Mouse (Mus musculus) induced T-regulatory cell, adult 2 months (primary cell): ENCODE data around the gene Lrr1.
"Not testable (repeated sequence)": the region's sequence is repeated elsewhere in the genome, so short reads cannot be mapped to it uniquely, and the experiment has no call there.

Experiments
- DNase-seq: peaks from one replicate; pipeline ENCODE4 v3.0.0-alpha.2; 2012; ENCODE audit warnings: low read depth

Lrr1 gene

DNA sequence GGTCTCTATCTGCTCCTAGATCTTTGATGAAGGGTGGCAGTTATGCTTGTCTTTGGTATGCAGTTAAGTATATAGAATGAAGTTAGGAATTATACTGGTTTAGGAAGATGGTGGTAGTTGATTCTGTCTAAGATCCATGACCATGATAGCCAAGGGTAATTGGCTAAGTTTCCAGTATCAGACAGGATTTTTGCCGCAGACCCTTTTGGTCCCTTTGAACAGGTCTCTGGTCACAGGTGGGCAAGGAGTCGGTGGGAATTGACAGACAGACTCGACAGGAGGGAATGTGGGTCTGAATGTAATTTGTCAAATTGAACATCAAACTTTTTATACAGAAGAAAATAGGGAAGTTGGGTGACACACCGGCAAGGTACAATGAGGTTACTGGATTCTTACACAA is 5.0 kb upstream of the Lrr1 start:
- DNase-seq, result not testable (repeated sequence)

DNA sequence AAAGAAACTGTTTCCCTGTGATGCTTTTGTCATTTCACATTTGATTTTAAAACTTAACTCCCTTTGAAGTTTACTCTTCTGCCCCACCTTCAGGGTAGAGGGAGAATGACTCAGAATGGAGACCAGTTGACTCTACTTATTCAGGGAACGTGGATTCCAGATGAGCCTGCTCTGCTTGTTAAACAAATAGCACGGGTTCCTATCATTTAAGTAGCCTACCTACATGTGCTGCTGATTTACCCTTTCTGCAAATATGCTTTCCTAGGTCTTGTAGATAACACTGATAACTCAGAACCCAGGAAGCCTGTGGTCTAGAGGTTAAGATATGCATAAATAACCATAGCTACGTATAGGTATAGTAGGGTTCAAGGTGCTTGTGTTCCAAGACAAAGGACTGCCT is 3.7 kb upstream of the Lrr1 start:
- peak; percentile 64 for DNase-seq

DNA sequence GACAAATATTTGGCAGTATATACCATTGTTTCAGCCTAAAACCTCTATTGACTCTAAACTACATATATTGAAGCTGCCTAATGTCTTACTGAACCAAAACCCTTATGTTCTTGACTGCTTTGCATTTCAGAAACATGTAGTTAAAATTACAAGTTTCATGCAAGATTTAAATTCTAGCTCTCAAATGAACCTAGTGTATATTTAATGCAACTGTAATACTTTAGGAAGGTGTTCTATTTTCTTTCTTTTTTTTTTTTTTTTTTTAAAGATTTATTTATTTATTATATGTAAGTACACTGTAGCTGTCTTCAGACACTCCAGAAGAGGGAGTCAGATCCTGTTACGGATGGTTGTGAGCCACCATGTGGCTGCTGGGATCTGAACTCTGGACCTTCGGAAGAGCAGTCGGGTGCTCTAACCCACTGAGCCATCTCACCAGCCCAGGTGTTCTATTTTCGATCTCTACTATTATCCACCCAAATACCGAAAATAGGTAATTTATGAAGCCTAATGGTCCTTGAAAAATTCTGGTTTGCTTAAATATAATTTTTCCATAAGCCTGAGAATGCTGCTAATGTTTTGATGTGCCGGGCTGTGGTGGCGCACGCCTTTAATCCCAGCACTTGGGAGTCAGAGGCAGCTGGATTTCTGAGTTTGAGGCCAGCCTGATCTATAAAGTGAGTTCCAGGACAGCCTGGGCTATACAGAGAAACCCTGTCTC is 1.6 kb upstream of the Lrr1 start:
- not testable (repeated sequence) for DNase-seq

DNA sequence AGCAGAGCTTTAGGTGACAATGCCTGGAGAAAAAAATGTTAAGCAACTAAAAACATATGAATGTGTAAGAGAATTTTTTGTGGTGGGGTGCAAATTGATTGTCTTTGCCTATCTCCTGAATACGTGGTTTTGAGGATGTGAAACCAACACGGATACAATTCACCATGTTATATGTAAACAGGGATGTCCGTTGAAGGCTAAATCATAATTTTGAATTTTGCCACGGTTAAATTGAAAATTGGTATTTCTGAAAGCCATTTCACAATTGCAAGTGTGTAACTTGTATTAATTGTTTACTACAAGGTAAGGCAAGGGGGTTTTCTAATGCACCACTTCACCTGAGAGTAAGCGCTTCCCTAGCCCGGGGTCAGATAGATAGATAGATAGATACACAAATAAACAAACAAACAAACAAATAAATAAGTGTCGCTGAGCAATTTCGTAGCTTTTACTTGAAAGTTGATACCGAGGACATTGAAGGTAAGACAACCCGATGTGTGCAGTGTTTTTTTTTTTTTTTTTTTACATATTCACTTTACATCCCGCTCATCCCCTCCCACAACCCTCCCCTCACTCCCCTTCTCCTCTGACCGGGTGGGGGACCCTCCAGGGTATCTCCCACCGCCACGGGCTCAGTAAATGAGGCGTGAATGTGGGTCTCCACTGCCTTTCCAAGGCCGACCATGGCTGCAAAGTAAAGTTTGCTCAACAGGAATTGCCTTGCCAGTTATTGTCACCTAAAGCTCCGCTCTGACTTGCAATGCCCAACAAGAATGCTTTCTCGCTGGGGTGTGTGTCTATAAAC is 756 bp upstream of the Lrr1 start:
- DNase-seq, result no peak

DNA sequence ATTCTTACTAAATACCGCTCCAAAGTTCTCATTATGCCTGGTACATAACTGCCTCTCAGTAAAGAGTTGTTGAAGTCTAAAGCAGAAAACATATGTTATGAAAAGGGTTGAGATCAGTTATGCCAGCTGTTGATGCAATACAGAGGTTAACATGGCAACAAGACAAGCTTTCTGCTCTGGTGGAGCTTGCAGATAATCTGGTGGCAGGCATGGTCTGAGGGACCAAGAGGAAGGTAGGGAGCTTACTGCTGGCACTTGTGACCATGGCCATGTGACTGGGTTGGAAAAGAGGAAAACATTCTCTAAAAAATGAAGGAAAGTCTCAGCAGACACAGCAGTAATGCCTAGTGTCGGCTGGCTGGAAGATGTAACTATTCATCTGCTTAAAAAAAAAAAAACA is 2.7 kb downstream of the Lrr1 start:
- DNase-seq, result no peak

DNA sequence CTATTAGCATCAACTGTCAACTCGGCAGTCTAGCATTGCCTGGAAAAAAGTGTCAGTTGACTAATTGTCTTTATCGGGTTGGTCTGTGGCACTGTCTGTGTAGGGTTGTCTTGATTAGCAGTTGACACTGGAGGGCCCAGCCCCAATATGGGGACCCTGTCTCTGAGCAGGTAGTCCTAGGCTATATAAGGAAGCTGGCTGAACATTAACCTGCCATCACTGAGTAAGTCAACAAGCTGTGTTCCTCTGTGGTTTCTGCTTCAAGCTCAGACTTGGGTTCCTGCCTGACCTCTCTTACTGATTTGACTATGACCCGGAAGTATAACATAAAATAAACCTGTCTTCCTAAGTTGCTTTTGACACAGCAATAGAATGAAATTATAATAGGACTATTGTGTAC is 7.4 kb downstream of the Lrr1 start:
- DNase-seq, result no peak

DNA sequence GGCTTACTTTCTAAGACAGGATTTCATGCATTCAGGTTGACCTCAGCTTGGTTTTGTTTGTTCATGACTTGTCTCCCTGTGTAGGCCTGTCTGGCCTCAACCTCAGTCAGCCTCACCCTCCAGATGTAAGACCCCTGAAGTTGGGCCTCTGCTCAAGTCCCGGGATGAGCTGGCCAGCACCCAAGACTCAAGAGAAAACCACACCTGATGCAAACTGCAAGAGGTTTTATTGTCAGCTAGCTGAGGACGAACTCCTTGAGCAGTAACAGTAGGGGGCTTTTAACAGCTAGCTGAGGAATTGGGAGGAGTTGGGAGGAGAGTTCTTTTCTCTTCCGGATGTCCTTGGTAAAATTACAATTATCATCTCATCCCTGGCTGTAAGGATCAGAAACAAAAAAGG is 8.9 kb downstream of the Lrr1 start:
- DNase-seq, result no peak

DNA sequence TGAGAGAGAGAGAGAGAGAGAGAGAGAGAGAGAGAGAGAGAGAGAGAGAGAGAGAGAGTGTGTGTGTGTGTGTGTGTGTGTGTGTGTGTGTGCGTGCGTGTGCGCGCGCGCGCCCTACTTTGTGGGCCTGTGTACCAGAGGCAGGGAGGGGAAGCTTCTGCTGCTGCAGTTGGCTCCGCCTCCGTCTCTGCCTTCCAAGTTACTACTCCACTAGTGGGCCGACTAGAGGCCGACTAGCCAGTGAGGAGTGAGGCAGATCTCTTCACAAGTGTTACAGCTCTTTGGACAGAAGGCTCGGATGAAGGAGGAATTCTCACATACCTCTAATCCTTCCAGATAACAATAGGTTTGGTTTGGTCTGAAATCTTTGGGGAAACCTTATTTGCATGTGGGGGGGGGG is 10.8 kb downstream of the Lrr1 start:
- DNase-seq, result no peak

DNA sequence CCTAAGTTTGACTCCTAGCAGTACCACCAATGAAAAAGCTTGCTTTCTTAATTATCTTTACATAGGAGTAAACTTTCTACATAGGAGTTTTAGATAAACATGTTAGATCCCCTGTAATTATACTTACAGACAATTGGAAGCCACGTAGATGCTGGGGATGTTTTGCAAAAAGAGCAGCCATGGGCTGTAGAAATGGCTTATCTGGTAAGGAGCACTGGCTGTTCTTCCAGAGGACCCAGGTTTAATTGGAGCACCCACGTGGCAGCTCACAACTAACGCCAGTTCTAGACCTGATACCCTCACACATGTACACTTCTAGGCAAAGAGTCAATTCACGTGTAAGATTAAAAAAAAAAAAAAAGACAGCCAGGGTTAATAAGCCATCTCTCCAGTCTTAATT is 13.2 kb downstream of the Lrr1 start:
- DNase-seq, result no peak

DNA sequence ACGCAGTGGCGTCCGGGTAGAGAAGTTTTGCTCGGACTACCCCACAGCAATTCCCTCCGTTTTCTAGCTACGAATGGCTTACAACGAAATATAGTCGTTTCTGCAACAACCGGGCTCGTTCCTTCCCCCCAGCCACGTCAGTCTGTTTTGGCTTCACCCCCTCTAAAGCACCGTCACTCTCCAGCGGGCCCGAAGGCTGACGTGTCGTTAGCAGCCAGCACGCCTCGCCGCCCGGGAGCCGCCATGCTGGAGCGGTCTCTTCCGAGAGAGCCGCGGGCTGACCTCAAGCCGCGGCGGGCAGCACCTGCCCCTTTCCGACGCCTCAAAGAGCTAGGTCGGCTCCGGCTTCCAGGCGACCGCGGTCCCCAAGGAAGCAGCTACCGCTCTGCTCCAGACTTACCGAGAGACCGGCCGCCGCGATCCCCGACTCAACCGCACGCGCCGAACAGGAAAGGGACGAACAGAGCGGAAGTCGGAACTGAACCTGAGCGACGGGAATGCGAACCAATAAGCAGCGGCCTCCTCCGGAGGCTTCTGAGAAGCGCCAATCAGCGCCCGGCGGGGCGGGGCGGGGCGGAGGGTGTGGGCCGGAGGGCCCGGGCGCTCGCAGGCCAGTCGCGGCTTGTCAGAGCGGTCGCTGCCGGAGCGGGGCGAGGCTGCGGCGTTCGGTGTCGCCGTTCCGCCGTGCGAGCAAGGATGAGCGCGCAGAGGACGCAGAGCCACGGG is 15.1 kb downstream of the Lrr1 start, which contains the start of the genes Rpl36al and Mgat2:
Gene Rpl36al (minus strand): TSS at position 501 of the 726 bp plus-strand sequence.
Gene Mgat2 (plus strand): TSS at position 575 of the 726 bp plus-strand sequence.
- DNase-seq, result peak; percentile 99

DNA sequence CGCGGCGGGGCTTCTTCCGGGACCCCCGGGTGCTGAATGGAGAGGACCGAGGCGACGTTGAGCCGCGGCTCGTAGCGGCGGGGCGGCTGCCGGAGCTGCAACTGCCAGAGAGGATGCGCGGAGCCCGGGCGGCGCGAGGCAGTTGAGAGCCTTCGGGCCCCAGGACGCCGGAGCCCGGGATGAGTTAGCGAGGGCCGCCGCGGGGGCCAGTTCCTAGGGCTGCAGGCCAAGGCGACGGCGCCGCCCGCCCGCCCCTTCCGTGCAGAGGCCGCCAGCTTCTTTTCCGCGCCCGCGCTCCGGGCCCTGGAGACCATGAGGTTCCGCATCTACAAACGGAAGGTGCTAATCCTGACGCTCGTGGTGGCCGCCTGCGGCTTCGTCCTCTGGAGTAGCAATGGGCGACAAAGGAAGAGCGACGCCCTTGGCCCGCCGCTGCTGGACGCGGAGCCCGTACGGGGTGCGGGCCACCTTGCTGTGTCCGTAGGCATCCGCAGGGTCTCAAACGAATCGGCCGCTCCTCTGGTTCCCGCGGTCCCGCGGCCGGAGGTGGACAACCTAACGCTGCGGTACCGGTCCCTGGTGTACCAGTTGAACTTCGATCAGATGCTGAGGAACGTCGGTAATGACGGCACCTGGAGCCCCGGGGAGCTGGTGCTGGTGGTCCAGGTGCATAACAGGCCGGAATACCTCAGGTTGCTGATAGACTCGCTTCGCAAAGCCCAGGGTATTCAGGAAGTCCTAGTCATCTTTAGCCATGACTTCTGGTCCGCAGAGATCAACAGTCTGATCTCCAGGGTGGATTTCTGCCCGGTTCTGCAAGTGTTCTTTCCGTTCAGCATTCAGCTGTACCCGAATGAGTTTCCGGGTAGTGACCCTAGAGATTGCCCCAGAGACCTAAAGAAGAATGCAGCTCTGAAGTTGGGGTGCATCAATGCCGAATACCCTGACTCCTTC is 16.0 kb downstream of the Lrr1 start:
- DNase-seq, result peak; percentile 76

DNA sequence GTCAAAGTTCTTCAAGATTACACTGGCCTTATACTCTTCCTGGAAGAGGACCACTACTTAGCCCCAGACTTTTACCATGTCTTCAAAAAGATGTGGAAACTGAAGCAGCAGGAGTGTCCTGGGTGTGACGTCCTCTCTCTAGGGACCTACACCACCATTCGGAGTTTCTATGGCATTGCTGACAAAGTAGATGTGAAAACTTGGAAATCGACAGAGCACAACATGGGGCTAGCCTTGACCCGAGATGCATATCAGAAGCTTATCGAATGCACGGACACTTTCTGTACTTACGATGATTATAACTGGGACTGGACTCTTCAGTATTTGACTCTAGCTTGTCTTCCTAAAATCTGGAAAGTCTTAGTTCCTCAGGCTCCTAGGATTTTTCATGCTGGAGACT is 16.8 kb downstream of the Lrr1 start:
- no peak for DNase-seq

DNA sequence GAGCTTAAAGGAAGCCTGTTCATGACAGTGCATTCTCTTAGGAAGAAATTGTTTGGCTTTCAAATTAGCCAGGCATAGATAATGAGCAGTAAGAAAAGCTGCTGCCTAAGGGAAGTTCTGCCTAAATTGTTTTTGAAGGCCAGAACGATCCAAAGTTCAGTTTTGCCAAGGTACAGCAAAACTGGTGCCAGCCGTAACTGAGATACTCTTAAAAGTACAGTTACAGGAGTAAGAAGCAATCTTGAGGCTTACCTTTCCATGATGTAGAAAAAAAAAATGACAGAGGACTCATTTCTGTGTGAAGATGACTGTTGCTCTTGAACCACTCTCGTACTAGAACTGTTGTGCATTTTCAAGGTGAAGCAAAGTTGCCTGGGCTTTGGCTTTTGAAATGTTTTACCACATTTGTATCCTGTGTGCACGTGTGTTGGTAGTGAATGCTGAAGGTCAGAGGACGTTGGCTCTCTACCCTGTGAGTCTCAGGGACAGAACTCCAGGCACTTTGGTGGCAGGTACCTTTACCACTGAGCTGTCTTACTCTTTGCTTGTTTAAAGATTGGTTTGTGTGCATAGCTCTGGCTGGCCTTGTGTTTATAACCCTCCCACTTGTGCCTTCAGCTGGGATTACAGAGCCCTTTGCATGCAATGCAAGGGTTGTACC is 18.3 kb downstream of the Lrr1 start:
- peak; percentile 30 for DNase-seq

DNA sequence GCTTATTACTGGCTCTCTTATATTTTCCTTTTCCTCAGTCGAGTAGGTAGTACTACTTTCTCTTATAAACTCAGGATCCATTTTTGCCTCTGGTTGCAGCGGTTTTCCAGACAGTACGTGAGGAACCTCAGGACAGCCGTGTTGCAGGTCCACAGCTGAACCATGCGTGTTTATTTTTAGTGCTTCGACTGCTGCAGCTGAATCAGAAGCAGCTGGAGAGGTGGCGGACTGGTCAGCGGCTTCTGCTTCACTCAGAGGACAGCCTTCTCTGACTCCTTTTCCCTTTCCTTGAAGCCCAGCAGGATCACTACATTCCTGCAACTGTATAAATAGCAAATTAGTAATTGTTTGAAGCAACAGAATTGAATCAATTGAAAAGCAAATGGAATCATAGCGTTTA is 21.5 kb downstream of the Lrr1 start:
- DNase-seq, result no peak

DNA sequence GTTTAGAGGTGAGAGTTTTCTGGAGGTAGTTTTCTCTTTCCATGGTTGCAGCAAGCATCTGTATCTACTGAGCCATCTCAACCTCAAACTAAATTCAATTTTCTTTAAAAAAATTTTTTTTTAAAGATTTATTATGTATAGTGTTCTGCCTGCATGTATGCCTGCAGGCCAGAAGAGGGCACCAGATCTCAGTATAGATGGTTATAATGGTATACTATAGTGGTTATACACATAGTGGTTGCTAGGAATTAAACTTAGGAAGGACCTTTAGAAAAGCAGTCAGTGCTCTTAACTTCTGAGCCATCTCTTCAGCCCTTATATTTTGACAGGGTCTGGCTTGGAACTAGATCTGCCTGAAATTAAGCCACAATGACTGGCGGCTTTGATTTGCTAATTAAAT is 21.9 kb downstream of the Lrr1 start:
- DNase-seq, result peak; percentile 63

DNA sequence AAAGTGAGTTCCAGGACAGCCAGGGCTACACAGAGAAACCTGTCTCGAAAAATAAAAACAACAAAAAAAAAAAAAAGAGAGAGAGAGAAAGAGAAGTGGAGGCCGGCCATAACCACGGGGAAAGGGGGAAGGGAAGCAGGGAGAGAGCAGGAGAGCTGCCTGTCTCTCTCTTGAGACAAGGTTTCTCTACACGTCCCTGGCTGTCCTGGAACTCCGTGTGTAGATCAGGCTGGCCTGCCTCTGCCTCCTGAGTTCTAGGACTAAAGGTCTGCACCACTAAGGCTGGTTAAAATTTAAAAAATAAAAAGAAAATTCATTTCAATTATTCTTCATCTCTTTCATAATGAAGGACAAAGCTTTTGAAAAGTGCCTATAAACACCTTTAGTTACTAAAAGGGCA is 22.8 kb downstream of the Lrr1 start:
- no peak for DNase-seq

DNA sequence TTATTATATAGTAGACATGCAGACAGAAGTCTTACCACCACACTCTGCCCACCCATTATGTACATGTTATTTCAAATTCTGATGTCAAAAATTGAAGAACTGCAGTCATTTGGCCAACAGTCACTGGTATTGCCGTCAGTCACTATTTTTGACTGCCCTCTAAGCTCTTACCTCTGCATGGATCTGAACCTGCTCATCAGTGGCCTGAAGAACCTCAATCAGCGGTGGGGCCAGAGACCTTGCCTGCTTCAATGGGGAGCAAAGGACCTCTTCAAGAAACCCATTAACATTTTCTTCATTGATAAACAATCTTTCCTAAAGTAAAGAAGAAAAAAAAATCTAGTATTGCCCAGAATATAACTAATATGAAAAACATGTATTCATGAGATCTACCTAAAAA is 24.0 kb downstream of the Lrr1 start:
- no peak for DNase-seq

DNA sequence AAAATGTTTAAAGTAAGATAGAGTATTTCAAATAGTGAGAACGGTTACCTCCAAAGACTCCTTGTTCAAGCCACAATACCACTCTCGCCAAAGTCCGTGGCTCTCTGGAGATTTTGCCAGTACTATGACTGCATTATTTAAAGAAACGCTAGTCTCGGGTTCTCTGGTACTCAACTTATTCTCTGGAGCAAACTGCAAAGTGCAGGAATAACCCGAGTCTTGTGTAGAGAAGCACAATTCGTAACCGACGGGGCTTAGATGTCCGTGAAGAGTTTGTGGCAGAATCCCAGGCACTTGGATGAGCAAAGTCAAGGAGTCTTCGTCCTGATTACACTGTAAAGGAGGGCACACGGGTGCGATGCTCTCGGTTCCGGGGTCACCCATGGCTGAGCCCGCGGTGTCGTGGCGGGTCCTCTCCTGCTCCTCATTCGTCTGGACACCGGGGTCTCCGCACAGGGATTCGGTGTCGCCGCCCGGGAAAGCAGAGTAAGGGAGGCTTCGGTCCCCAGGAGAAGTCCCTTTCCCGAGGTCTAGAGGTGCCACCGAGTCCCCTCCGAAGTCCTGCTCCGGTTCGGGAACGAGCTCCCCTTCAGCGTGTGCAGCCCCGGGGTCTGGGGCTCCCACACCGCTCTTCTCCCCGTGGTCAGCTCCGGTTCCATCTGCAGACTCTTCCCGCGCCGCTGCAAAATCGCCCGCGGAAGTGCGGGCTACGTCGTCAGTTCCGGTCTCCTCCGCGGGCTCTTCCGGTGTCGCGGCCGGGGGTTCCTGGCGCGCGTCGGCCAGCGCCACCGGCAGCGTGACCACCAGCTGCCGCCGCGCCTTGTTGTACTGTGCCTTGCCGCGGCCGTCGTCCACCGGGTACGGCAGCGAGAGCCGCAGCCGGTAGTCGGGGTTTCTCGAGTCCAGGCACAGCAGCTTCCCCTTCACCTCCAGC is 28.1 kb downstream of the Lrr1 start, which contains the start of gene Gm49383:
Gene Gm49383 (minus strand): TSS at position 661 of the 934 bp plus-strand sequence.
- DNase-seq, result peak; percentile 88

DNA sequence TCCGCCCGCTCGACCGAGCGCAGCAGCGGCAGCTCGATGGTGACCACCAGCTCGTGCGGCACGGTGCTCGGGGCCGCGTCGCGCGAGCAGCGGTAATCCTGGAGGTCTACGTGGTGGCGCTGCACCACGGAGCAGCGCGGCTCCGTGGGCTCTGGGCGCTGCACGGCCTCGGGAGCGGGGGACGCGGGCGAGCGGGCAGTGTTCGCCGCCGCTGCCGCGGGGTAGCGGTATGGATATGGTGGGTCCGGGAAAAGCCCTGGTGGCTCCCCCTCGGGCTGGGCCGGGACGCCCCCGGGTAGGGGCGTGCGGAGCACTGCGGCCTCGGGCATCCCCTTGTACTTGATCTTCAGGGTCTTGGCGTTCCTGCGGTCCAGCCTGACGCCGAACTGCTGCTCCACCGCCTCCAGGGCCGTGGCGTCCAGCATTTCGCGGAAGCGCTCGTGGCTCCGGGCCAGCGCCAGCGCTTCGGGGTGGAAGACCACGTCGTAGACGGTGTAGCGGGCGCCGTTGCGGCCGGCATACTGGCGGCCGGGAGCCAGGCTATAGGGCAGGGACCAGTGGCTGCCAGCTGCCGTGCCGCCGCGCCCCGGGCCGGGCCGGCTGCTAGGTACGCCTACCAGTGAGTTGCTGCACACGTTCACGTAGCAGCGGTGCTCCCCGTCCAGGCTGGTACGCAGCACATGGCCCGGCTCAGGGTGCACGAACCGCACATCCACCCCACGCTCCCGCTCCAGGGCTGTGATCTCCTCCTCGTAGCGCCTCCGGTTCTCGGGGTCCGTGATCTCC is 29.0 kb downstream of the Lrr1 start:
- DNase-seq, result peak; percentile 77
